Mouse (Mus musculus): ENCODE measurements around the gene Gm20521.

- TF ChIP-seq EP300 (IDR thresholded peaks at IDR 0.05): no peak
- peak; percentile 57 for TF ChIP-seq CTCF (IDR thresholded peaks at IDR 0.05)
These were observed 16.3 kb upstream of the Gm20521 start for GRCm38 (mm10) chr14:54866936-54867335.

Measured in lung, postnatal 0 days (tissue).